Mouse (Mus musculus) MEL (cell line): ENCODE data around the gene Nthl1.

Experiments
- CTCF ChIP-seq, 3 experiments: IDR thresholded peaks in 2 of 3; conservative IDR thresholded peaks in 1 of 3; 2 replicates each; pipeline ENCODE4 v1.5.1; 2011 to 2012; ENCODE audit warnings: low read length in 3 of 3, low read depth in 2 of 3, mild to moderate bottlenecking in 2 of 3, improper control_type of control experiment in 1 of 3, inconsistent platforms in 1 of 3, mixed read lengths in 1 of 3, moderate library complexity in 1 of 3; ENCODE audit not compliant: control insufficient read depth in 1 of 3, insufficient read depth in 1 of 3, poor library complexity in 1 of 3, severe bottlenecking in 1 of 3
- E2F4 ChIP-seq: IDR thresholded peaks from 2 replicates; pipeline ENCODE4 v1.6.1; 2011; ENCODE audit warnings: low read depth, low read length, improper control_type of control experiment, borderline replicate concordance
- GATA1 ChIP-seq: IDR thresholded peaks from 2 replicates; pipeline ENCODE4 v1.6.1; 2011; ENCODE audit warnings: low read depth, low read length, improper control_type of control experiment
- JUND ChIP-seq: IDR thresholded peaks from 2 replicates; pipeline ENCODE4 v1.6.1; 2011; ENCODE audit warnings: low read depth, mild to moderate bottlenecking, improper control_type of control experiment, low read length
- POLR2A ChIP-seq, 2 experiments: IDR thresholded peaks; 2 replicates each; pipeline ENCODE4 v1.6.1; 2011 to 2012; ENCODE audit warnings: low read length in 2 of 2, mild to moderate bottlenecking in 2 of 2, control low read depth in 1 of 2, improper control_type of control experiment in 1 of 2, low read depth in 1 of 2, moderate library complexity in 1 of 2; ENCODE audit not compliant: control insufficient read depth in 1 of 2, insufficient read depth in 1 of 2, poor library complexity in 1 of 2
- RAD21 ChIP-seq: IDR thresholded peaks from 2 replicates; pipeline ENCODE4 v1.6.1; 2011; ENCODE audit warnings: mild to moderate bottlenecking, low read depth, low read length, improper control_type of control experiment
- RCOR1 ChIP-seq: IDR thresholded peaks from 2 replicates; pipeline ENCODE4 v1.6.1; 2012; ENCODE audit warnings: low read depth, mild to moderate bottlenecking, inconsistent platforms, low read length, improper control_type of control experiment
- UBTF ChIP-seq: IDR thresholded peaks from 2 replicates; pipeline ENCODE4 v1.6.1; 2012; ENCODE audit warnings: low read depth, mild to moderate bottlenecking, inconsistent platforms, low read length, improper control_type of control experiment, moderate library complexity, borderline replicate concordance; ENCODE audit not compliant: insufficient read depth

GRCm38 (mm10) chr17:24644030-24644715 lies 11.7 kb downstream of the Nthl1 start:
- TF ChIP-seq CTCF (IDR thresholded peaks at IDR 0.05 in 2 of 3, conservative IDR thresholded peaks at IDR 0.05 in 1 of 3; ENCODE audit: control insufficient read depth in 1 of 3, insufficient read depth in 1 of 3, low read depth in 2 of 3, low read length in 3 of 3, poor library complexity in 1 of 3, severe bottlenecking in 1 of 3) = no peak
- no peak for TF ChIP-seq UBTF
- TF ChIP-seq RAD21 = no peak
- TF ChIP-seq POLR2A (IDR thresholded peaks at IDR 0.05; ENCODE audit: control insufficient read depth in 1 of 2, insufficient read depth in 1 of 2, low read depth in 1 of 2, low read length in 2 of 2, poor library complexity in 1 of 2) = no peak
- TF ChIP-seq E2F4 = no peak
- no peak for TF ChIP-seq JUND
- no peak for TF ChIP-seq GATA1
- no peak for TF ChIP-seq RCOR1
